Mouse (Mus musculus) layer of hippocampus, adult 9-11 months (tissue): ENCODE results near the gene Trip13.
A peak's percentile ranks its signal among the peaks of the same experiment; 100 is the strongest.

Experiments
- DNase-seq: peaks from one replicate; pipeline ENCODE4 v3.0.0; 2022

Gene Trip13

DNA sequence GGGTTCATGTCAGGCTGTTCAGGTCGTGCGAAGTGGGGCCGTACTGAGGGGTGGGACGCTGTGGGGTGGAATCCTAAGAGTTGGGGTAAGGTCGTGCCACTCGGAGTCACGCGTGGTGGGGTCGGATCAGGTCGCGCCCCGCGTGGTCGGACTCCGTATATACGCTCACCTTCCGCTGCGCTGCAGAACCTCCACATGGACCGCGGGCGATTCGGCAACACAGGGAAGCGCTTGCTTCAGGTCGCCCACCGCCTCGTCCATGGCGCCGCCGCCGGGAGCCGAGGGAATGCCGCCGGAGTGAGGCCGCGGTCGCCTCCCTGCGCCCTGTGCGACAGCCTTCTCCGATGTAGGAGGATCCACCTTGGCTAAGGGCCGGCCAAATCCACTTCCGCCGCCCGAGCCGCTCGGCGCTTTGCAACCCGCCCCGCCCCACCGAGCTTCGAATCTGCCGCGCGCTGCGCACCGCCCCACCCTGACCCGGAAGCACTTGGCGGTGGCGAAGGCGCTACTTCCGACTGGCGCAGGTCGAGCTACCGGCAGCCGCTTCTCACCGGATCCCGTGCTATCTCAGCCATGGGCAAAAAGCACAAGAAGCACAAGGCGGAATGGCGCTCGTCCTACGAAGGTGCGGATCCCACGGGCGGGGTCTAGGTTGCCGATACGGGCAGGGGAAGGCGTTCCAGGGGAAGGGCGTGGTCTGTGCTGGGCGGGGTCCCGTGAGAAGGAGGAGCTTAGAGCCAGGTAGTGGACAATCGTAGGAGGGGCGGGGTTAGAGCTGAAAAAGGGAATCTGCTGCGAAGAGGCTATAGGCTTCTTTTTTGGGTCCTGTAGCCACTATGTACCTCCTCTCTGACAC lies at the start of gene Trip13, which contains the start of gene Brd9:
Gene Trip13, minus strand, starts transcription at position 464 of the 856 bp plus-strand sequence.
Gene Brd9, plus strand, starts transcription at position 491 of the 856 bp plus-strand sequence.
- DNase-seq, result peak; percentile 85

DNA sequence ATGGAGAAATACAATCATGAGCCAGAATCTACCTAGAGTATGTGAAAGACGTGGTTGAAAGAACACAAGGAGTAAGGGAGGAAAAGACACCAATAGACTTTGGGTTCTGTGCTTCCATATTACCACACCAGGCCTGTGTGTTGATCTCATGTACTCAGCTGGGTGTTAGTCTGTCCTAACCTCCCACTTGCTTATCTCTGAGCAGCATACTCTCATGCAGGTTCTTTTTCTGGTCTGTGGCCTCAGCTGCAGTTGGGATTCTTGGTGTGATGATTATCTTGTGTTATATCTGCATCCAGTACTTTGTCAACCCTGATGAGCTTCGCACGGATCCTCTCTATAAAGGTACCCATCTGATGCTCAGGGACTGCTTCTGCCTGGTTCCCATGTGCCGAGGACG lies 39.4 kb upstream of the Trip13 start:
- DNase-seq, result no peak

DNA sequence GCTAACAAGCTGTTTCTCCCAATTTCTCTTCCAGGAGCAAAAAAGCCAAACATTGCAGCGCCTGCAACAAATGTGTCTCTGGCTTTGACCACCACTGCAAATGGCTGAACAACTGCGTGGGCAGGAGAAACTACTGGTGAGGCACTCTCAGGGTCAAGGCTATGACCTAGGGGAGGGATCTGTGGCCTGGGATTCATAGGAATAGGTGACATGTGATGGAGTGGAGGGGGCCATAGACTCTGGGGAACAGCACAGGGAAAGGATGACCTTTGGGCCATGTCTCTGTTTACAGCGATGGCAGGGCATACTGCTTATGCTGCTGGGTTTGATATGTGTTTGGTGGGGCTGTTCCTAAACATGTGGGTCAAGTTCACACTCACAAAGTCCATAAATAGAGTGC lies 36.9 kb upstream of the Trip13 start:
- DNase-seq, result no peak

DNA sequence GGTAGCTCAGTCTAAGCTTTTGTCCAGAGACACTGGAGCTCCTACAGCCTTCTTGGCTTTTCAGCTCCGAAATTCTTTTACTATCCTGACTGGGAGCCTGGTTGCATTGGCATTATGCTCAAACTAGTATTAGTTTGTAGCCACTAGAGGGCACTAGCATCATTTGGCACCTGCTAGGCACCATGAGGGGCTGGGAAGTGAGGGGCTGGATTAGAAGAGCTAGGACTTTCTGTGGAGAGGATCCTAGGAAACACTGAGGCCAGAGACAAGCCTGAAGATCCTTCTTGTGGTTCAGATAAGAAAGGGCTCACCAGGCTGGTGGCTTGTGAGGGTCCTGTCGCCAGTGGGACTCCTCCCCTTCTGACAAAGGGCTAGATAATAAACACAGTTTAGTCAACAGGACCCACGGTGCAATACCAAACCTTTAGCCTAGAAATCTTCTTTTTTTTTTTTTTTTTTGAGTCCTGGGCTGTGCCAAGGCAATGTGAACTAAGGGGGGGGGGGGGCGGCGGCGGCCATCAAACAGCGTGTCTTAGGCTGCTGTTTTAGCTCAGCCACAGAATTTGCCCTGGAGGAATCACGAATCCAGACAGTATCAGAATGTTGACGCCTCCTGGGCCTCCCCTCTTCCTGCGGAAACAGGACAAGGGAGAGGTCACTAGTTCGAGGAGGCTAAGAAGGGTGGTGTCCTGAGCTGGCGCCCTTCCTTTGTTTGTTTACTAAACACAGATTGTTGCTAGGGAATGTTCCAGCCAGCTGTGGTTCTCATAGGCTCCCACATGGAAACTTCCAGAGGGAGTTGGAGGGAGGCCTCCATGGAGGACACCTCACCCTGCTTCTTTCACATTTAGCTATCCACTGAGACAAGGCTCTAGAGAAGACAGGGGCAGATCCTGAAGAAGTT lies 33.2 kb upstream of the Trip13 start:
- peak; percentile 63 for DNase-seq

DNA sequence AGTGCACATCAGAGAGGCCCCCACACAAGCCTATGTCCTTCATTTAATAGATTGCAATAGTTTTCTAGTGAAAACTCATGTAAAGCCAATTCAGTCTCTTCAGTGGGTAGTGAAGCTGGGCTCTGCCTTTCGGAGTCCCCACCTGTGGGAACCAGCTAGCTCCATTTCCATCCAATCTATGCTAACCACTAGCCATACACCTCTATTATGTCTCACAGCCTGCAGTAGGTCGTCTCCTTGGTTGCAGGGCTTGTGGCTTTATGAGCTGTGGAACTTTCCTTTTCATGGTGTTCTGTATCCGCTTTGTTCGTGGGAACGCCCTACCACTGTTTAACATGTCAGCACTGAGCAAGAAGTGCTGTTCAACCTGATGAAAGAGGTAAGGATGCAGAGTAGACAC lies 26.0 kb upstream of the Trip13 start, which contains the start of gene Zdhhc11:
Gene Zdhhc11, plus strand, starts transcription at position 301 of the 400 bp plus-strand sequence.
- DNase-seq, result no peak

DNA sequence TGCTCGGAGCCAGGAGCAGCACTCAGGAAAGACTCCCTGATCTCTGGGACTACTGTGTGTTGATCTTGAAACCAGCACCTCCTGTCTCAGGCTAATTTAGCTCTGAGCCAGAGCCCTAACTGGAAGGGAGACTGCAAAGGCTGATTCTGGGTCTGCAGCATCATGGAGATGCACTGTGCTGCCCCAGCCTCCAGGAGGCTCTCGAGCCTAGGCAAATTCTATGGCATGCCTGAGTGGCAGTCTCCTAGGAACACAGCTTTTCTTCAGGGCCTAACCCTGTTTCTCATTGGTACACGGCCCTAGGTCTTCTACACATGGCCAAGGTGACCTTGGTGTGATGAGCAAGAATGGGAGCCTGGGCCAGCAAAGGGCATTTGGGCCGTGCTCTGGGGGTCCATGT lies 23.6 kb upstream of the Trip13 start:
- DNase-seq, result no peak

DNA sequence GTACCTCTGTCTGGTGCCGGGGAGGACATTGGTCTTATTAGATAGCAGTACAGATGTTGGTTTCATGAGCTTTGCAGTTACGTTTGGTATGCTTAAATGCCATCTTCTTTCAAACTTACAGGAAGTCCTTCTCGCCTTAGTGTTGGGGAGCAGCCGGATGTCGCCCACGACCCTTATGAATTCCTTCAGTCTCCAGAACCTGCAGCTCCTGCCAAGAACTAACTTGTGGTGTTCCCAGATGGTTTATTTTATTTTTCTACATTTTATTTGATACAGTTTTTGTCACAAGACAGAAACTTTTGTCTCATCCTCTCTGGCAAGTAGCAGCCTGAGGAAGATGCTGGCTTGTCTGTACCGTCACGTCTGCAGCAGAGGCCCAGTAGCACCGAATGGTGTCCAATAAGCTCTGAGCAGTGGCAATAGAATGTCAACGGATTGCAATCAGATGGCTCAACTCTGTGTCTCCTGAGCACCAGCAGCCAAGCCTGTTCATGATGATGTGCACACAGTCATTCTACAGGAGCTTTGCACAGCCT lies 22.6 kb upstream of the Trip13 start:
- peak; percentile 60 for DNase-seq

DNA sequence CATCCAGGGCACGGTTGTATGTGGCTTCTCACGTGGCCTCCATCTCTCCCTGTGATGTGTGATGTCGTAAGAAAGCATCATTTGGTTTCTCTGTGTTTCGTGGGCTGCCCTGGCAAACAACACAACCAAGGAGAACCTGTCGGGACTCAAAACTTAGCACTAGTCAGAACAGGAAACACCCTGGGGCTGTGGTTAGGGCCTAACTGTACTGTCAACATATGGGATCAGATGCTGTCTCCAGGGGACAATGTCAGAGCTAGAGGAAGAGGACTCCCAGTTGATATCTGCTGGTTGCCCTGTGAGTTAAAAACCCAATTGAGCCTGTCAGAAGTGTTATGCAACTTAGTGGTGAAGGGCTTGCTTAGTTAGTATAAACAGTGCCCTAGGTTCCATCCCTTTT lies 17.9 kb upstream of the Trip13 start:
- no peak for DNase-seq

DNA sequence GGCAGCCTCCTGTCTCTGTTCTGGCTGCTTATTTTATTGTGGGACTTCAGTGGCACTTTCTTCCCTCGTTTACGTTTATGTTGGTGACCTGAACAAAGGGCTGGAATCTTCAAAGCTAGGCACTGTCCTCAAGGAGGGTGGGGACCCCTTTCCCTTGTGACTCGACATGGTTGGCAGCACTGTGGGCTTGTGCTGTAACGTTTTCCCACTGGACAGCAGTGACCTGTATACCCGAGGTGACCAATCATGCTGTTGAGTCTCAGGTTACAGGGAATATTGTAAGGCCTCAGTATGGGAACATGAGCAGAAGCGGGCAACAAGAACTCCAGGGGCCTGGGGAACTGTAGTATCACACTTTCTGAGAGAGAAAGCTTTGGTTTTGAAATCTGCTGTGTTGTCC lies 17.1 kb upstream of the Trip13 start:
- DNase-seq, result no peak

DNA sequence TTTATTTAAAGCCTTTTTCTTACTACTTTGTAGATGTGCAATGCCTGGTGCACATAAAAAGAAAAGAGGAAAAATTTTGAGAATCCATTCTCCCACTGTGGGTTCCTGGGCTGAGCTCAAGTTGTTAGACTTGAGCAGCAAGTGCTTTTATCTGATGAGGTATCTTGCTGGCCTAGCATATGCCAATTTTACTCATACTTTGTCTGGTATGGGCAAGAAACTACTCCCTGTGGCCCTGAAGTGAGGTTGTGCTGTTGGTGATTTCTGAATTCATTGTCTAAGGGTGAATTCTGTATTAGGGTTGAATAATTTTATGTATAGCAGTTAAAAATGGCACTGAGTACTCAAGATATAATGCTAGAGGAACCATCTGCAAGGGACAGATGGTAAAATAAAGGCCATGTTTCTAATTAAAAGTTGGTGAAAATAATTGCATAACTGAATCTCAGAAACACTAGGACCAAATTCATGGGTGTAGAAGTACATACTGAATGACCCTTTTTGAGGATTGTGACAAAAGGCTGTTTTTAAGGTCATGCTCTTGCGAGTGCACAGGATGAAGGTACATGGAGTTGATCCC lies 16.1 kb upstream of the Trip13 start:
- DNase-seq, result no peak

DNA sequence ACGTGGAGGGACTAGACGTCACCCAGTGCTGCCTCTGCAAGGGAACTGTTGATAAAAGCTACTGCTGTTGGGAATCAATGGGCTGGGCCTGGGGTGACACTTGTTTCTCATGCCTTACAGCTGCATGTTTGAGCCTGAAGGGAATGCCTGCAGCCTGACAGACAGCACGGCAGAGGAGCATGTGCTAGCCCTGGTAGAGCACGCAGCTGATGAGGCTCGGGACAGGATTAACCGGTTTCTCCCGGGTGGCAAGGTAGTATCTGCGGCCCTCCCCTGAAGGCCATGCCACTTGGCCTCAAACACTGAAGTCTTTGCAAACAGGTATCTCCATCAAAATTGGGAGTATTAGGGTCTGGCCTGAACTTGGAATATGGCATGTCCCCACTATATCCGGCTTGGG lies 7.0 kb upstream of the Trip13 start:
- no peak for DNase-seq

DNA sequence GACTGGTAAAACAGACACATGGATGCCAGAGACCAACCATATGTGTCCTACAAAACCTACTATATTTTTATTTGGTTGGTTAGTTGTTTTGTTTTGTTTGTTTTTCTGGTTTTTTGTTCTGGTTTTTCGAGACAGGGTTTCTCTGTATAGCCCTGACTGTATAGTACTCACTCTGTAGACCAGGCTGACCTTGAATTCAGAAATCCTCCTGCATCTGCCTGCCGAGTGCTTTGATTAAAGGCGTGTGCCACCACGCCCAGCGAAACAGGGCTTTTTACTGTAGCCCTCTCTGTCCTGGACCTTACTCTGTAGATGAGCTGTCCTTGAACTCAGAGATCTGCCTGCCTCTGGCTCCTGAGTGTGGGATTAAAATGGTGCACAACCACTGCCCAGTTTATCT lies 1.5 kb upstream of the Trip13 start:
- DNase-seq, result no peak

DNA sequence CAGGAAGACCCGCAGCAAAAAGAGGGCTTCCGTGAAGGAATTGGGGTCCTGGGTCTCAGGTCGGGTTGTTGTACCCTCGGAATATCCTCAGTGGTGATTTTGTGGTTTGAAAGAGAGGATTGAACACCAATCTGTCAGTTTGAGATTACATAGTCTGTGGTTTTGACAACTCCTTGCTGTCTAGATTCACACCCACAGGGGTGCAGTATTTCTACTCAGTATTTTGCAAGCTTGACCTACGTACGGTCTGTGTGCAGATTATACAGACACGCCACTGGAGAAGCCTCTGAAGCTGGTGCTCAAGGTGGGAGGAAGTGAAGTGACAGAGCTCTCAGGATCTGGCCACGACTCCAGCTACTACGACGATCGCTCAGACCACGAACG lies 585 bp upstream of the Trip13 start:
- DNase-seq, result no peak

DNA sequence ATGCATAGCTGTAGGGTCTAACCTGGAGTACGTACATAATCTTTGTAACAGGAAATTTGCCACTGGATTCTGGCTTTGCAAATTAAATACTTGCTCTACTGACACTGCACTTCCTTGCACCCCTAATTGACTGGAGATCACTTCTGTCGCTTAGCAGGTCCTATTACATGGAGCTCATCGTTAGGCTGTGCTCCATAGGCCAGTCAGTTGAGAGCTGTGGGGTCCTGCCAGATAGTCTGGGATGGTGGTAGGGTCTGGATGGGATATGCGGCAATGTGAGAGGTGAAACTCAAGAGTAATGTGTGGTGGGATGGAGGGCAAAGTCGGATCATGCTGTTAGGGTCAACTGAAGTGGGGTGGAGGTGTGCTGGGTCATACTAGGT lies 655 bp downstream of the Trip13 start:
- DNase-seq, result no peak

DNA sequence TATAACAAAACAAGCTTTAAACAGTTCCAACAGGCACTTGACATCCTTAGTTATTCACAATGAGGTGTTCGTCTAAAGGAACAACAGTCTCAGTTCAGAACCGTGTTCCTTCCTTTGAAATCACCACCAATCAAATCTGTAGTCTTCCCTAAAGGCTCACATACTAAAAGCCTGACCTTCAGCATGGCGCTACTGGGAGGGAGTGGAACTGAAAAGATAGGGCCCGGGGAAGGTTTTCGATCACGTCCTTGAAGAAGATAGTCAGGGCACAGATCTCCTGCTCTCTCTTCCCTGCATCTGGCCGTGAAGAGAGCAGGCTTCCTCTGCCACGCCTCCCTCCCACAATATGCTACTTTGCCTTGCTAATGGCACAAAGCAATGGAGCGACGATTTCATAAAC lies 5.4 kb downstream of the Trip13 start:
- DNase-seq, result no peak

DNA sequence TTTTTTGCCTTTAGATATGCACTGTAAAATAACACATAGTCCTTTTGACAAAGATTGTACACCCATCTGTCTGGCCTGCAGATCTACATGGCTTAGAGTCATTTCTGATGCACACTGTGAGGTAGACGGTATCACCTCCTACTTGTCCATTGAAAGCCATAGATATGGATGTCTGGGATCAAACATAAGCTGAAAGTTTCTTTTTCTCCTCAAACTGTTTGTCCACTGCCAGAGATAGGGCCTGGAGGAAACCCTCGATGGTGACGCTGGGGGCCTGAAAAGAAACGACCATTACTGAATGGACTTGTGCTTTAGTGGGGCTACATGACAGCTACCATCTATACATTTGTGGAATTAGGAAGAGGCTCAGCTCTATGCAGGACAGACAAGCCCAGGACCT lies 24.5 kb downstream of the Trip13 start:
- DNase-seq, result no peak

DNA sequence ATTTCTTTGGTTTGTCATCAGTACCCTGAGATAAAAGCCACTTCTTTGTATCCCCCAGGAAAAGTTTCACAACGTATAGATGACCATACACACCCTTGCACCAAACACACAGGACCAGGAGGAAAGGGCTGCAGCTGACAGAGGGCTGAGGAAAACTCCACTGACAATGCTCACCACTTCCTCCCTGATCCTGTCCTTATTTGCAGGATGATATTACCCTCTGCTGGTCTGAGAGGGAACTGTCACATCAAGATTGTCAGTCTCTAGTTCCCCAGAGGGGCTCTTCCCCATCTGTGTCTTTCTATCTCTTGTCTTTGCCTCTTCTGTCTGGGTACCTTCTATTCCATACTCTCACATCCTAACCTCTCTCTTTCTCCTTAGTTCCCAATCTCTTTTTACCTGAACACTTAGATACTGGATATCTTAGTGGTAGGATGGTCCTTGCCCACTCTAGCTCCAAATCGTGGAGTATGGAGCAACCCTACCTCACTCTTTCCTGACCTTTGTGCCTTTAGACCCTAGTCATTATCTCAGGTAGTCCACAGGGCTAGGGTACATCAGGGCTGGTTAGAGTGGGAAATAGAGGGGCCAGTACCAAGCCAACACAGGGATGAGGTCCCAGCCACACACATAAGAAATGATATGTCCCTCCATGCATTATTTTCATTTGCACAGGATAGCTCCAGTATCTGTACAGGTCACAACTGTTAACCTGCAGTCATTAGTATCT lies 29.7 kb downstream of the Trip13 start:
- DNase-seq, result no peak

DNA sequence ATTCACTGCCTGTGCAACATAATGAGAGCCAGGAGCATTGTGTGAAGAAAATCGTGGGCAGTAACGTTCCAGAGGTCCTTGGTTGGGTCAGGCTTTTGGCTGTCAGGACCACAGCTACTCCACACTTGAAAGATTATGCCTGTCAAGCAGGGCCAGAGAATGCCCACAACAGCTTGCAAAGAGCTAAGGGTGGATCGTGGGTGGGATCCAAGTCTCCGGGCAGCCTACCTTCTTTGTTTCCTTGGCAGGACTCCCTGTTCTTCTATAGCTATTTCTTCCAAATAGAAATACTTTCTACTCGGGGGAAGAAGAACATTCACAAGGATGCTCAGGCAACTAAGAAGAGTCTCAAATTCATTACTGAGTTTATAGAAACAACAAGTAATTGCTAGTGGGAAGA lies 30.4 kb downstream of the Trip13 start:
- DNase-seq, result no peak

DNA sequence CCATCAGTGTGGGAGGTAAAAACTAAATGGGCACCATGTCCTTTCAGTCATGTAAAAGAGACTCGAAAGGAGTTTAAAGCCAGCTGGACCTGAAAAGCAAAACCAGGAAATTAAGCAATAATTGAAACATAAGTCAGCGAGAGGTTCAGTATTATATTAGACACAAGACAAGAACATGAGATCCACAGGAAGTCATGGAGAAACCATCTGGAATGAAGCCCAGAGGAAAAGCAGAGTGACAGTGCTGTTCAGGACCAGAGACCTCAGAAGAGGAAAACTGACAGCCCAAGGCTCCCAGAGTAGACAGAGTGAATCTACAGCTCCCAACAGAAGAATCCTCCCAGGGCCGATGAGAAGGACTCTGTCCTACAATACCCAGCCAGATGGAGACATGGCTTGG lies 40.0 kb downstream of the Trip13 start:
- DNase-seq, result no peak

DNA sequence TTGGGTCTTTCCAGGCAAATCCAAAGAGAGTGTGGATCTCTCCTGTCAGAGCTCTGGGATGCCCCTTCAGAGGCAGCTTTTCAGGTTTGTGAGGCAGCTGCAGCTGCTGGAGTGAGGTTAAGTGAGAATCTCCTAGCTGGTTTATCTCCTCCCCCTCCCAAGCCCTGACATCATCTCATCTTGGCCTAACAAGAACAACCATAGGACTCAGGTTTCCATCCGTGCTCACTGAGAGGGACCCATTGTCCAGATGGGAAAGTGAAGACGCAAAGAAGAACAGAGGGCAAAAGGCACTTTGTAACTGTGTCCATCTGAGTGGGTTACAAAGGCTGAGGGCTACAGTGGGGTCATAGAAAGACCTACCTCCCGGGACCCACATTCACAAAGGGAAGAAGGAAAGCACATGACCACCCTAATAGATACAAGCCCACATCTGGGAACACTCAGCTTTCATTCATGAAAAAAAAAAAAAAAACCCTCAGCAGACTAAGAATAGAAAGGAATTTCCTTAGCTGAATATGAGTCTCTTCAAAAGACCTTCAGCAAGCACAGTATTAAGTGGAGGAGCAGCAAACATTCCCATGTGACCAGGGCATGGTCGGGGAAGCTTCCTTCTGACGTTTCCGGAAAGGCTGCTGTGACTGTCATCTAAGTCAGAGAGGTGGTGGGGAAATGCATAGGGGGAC lies 44.9 kb downstream of the Trip13 start:
- DNase-seq, result no peak

DNA sequence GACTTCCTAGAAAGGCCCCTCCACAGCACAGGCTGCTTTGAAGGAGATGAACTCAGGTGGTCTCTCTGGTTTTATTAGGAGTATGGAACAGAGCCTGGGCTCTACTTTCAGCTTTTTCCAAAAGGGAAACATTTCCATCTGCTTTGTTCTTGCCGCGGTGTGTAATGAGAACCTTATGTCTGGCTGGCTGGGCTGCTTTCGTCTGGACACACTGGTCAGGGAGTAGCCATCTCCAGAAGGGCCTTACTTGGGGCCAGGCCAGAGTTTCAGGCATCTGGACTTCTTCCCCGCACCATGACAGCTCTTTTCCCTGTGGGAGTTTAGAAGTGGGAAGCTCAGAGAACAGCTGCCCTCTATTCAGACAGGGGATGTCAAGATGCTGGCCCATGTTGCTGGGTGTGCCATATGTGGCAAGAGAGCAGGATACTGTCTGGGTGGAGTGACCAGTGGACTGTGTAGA lies 50.1 kb downstream of the Trip13 start:
- DNase-seq, result no peak

DNA sequence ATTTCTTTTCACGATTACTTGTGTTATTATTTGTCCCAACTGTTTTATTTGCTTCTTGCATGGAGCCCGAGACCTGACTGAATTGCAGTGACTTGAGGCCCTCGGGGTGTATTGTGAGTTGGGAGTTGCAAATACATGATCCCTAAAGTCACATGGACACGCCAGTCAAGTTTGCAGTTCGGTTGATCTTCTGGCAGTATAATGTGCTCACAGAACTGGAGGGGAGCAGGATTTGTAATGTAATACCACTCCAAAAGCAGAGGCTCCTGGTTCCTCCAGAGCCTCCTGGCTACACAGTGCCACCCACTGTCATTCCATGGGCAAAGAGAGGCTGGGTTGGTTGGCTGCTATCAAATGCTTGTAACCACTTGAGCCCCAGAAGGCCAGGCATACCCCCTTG lies 51.0 kb downstream of the Trip13 start:
- no peak for DNase-seq
